Mouse (Mus musculus) forebrain, postnatal 0 days (tissue): ENCODE measurements around the gene Gar1. TPM values are rescaled to one million over a fixed set of nuclear protein-coding genes. Genes with fewer than 3 reads are reported as not detected.

ENCODE experiments used
- ATAC-seq: fragments of 200-750 bp; cut with Nextera tagmentation; 2 replicates; pipeline ENCODE4 v1.8.0; 2017; ENCODE audit warnings: mild to moderate bottlenecking, moderate library complexity
- DNase-seq: peaks from one replicate; pipeline ENCODE4 v3.0.0-alpha.2; 2015
- H3K27ac ChIP-seq: fragments of 300-500 bp; sonication (generic); 2 replicates; pipeline ENCODE4 v1.5.1; 2014; ENCODE audit warnings: low read depth, mild to moderate bottlenecking, antibody characterized with exemption, low read length, moderate library complexity, mixed read lengths
- H3K27me3 ChIP-seq: fragments of 300-500 bp; sonication (generic); 2 replicates; pipeline ENCODE4 v1.6.1; 2014; ENCODE audit warnings: mild to moderate bottlenecking, low read length, mixed read lengths; ENCODE audit not compliant: insufficient read depth
- H3K36me3 ChIP-seq: fragments of 300-500 bp; sonication (generic); 2 replicates; pipeline ENCODE4 v1.6.1; 2014; ENCODE audit warnings: mild to moderate bottlenecking, moderate library complexity; ENCODE audit not compliant: insufficient read depth
- H3K4me1 ChIP-seq: fragments of 300-500 bp; sonication (generic); 2 replicates; pipeline ENCODE4 v1.6.1; 2014; ENCODE audit warnings: antibody characterized with exemption; ENCODE audit not compliant: insufficient read depth
- H3K4me2 ChIP-seq: fragments of 300-500 bp; sonication (generic); 2 replicates; pipeline ENCODE4 v1.6.1; 2014; ENCODE audit warnings: low read depth, mild to moderate bottlenecking, moderate library complexity
- H3K4me3 ChIP-seq: fragments of 300-500 bp; sonication (generic); 2 replicates; pipeline ENCODE4 v1.5.1; 2014; ENCODE audit warnings: low read depth, low read length, mixed read lengths
- H3K9ac ChIP-seq: fragments of 300-500 bp; sonication (generic); 2 replicates; pipeline ENCODE4 v1.6.1; 2014; ENCODE audit warnings: mild to moderate bottlenecking
- H3K9me3 ChIP-seq: fragments of 300-500 bp; sonication (generic); 2 replicates; pipeline ENCODE4 v1.6.1; 2016; ENCODE audit warnings: low read length
- CTCF ChIP-seq: sonication (generic); IDR thresholded peaks from 2 replicates; pipeline ENCODE4 v1.5.1; 2016; ENCODE audit warnings: antibody characterized with exemption, control low read depth, low read depth
- WGBS: fragments of 180-500 bp; shearing (Covaris S2); extraction: QIAGEN DNeasy Blood & Tissue Kit; methylation state at CpG from one replicate; pipeline ENCODE4 v1.1.7; 2014; 5-methylcytosine and 5-hydroxymethylcytosine counted together
- polyA plus RNA-seq: library from polyadenylated mRNA; unstranded; fragments of >200 nt; fragmentation: Nextera tagmentation; extraction: Ambion mirVana; gene quantifications from 2 replicates; pipeline ENCODE4 v1.2.1, GENCODE M21; 2015
- total RNA-seq: library from RNA; depleted of rRNA; stranded (reverse); fragments of >200 nt; gene quantifications from 2 replicates; pipeline ENCODE4 v1.2.3, GENCODE M21; 2014

Gene Gar1
- total and polyA plus RNA-seq, 2 experiments from 2014 or later: 7.1 to 37.3 TPM

GRCm38 (mm10) chr3:129846846-129847245, 15.7 kb upstream of the Gar1 start:
- no peak for DNase-seq
- H3K9ac ChIP-seq: no peak overlapping the region
- H3K27ac ChIP-seq: no peak overlapping the region
- no peak overlapping the region for H3K4me2 ChIP-seq
- H3K4me3 ChIP-seq: no peak overlapping the region
- no peak for TF ChIP-seq CTCF
- no peaks in the 10 kb centered on the region for H3K27me3 ChIP-seq
- ATAC-seq: no peak
- WGBS: 88% methylated on average over 7 of the region's 7 CpGs
- no peaks in the 10 kb centered on the region for H3K9me3 ChIP-seq
- no peaks in the 10 kb centered on the region for H3K36me3 ChIP-seq
- no peaks in the 10 kb centered on the region for H3K4me1 ChIP-seq

GRCm38 (mm10) chr3:129845868-129846267, 14.7 kb upstream of the Gar1 start:
- 94% methylated on average over 2 of the region's 2 CpGs for WGBS
- no peak overlapping the region for H3K27ac ChIP-seq
- no peaks in the 10 kb centered on the region for H3K36me3 ChIP-seq
- ATAC-seq (no peak), DNase-seq (no peak)
- H3K4me3 ChIP-seq: no peak overlapping the region
- H3K27me3 ChIP-seq: no peaks in the 10 kb centered on the region
- H3K9ac ChIP-seq: no peak overlapping the region
- H3K4me1 ChIP-seq: no peaks in the 10 kb centered on the region
- no peak for TF ChIP-seq CTCF
- no peaks in the 10 kb centered on the region for H3K9me3 ChIP-seq
- H3K4me2 ChIP-seq: no peak overlapping the region

DNA sequence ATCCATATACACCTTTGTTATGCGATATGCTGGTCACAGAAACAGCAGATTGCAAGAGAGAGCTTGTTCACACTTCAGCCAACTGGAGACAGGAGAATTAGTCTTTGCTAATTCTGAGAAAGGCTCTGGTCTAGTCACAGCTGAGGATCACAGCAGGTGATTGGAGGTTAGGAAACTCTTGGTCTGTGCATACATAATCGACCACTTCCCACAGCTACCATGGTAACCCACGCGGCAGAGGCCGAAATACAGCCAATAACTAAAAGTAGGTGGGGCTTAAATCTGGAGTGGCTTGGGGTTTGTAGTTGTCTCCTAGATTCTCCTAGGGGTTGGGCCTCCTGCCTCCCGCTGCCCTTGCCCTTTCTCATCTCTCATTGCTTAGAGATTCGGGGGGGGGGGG, 6.8 kb upstream of the Gar1 start:
- Histone ChIP-seq H3K9ac (no peak overlapping the region), H3K27ac (no peak overlapping the region), H3K4me1 (no peaks in the 10 kb centered on the region), H3K4me2 (no peak overlapping the region), H3K4me3 (no peak overlapping the region), H3K36me3 (no peaks in the 10 kb centered on the region), H3K27me3 (no peaks in the 10 kb centered on the region), H3K9me3 (no peaks in the 10 kb centered on the region)
- DNase-seq (no peak), ATAC-seq (no peak)
- WGBS: 42% methylated on average over 7 of the region's 7 CpGs
- no peak for TF ChIP-seq CTCF

DNA sequence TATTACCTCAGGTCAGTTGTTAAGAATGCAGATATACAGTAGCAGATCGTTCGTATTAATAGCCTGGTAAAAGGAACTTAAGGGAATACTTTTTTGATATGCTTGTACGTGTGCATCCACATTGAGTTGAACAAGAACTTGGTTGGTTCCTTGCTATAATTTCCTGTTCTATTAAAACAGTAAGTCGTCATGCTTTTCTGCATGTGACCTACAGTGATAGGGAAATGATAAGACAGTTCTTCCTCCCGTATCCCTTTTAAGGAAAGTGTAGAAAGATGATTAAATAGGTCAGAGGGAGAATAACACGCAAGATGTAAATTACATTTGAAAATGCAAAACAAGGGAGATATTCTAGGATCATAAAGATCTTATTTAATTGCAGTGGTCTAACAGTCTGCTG, 5.8 kb upstream of the Gar1 start:
- H3K4me3 ChIP-seq: no peak overlapping the region
- no peaks in the 10 kb centered on the region for H3K4me1 ChIP-seq
- H3K4me2 ChIP-seq: no peak overlapping the region
- WGBS: 90% methylated on average over 6 of the region's 6 CpGs
- H3K27ac ChIP-seq: no peak overlapping the region
- no peaks in the 10 kb centered on the region for H3K27me3 ChIP-seq
- H3K36me3 ChIP-seq: no peaks in the 10 kb centered on the region
- no peak overlapping the region for H3K9ac ChIP-seq
- ATAC-seq (no peak), DNase-seq (no peak)
- no peak for TF ChIP-seq CTCF
- H3K9me3 ChIP-seq: no peaks in the 10 kb centered on the region

DNA sequence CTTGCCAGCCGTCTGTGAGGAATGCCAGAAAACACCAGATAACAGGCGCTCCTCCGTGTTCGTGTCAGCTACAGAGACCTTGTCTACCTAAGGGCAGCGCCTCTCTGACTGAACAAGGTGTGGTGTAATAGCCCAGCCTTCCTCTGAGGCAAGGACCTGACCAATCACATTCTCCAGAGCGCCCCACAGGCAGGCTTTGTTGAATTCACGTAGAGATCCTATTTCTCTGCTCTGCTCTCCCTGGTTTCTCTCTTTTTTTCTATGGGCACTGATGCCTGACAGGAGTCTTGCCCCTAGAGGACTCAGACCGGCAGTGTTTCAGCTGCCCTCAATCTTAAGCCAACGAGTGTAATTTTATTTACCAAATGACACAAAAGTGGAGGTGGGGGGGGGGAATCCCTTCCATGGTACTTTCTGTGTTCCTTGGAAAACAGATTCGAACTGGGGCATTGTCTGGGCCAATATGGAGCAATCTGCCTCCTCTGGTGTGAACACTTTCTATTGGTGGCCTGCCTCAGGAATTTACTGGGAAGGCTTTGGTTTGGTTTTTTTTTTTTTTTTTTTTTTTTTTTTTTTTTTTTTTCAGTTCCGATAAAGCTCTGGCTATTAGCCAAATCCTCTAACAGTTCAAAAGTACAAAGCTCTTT, 5.0 kb upstream of the Gar1 start:
- Histone ChIP-seq H3K4me1 (no peaks in the 10 kb centered on the region), H3K27me3 (no peaks in the 10 kb centered on the region), H3K4me3 (no peak overlapping the region), H3K9ac (no peak overlapping the region), H3K36me3 (no peaks in the 10 kb centered on the region), H3K27ac (no peak overlapping the region), H3K4me2 (no peak overlapping the region), H3K9me3 (no peaks in the 10 kb centered on the region)
- no peak for ATAC-seq
- TF ChIP-seq CTCF: no peak
- no peak for DNase-seq
- WGBS: 10% methylated on average over 11 of the region's 11 CpGs

DNA sequence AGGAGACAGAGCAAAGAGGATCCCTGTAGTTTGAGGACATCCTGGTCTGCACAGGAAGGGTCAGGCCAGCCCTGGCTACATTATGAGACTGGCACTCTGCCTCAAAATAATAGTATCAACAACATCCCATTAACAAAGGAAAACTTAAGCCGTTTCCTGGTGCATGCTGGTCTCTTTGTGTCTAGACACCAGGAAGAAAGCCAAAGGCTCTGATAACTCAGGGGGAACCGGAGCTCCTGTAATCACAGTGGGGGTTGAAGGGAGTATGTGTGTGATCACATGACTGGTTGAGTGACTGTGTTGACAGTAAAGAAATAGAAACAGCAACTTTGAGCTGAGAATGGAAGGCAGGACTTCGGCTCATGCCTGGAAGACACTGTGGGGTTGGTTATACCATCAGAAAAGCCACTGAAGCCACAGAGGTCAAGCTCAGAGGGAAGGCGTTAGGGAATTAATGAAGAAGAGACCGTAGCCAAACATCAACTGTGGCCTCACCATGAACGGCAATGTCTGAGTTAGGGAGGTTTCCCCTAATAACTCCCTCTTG, 4.3 kb upstream of the Gar1 start, which contains the start of gene Cfi:
Gene Cfi, plus strand, starts transcription at position 497 of the 547 bp plus-strand sequence.
- ATAC-seq (no peak), DNase-seq (no peak)
- Histone ChIP-seq H3K4me3 (no peak within 1 kb of the TSS), H3K27ac (no peak within 1 kb of the TSS), H3K4me2 (no peak within 1 kb of the TSS), H3K9me3 (no peaks in the 10 kb centered on the region), H3K36me3 (no peaks in the 10 kb centered on the region), H3K4me1 (no peaks in the 10 kb centered on the region), H3K27me3 (no peaks in the 10 kb centered on the region), H3K9ac (no peak within 1 kb of the TSS)
- TF ChIP-seq CTCF: no peak
- whole genome bisulfite sequencing: 69% methylated on average over 6 of the region's 6 CpGs

- Histone ChIP-seq H3K27me3 (no peaks in the 10 kb centered on the region), H3K4me1 (peaks cover 8% of the 10 kb centered on the region), H3K4me2 (peak overlapping the region; percentile 66), H3K27ac (peak overlapping the region; percentile 88), H3K36me3 (0 out of 2 replicates have a peak, but pooled peaks cover 3% of the 10 kb centered on the region), H3K9ac (peak overlapping the region; percentile 85), H3K4me3 (peak overlapping the region; percentile 95), H3K9me3 (no peaks in the 10 kb centered on the region)
- DNase-seq (no peak), ATAC-seq (peak; percentile 7; the same call in 1 of the 2 replicates)
- TF ChIP-seq CTCF: no peak
- under 1% methylated on average over 39 of the region's 45 CpGs for WGBS
Observed at GRCm38 (mm10) chr3:129830626-129831025, 570 bp downstream of the Gar1 start.
